Mouse (Mus musculus) cerebellum, adult 2 months (tissue): ENCODE results near the gene Polk. TPM values are rescaled to one million over a fixed set of nuclear protein-coding genes. Genes with fewer than 3 reads are reported as not detected.

ENCODE experiments used
- DNase-seq, 2 experiments: peaks; one replicate each; pipeline ENCODE4 v3.0.0; 2021
- H3K27ac ChIP-seq: fragments of 200-500 bp; 2 replicates; pipeline ENCODE4 v1.5.1; 2012; ENCODE audit warnings: low read length, control low read depth, inconsistent platforms; ENCODE audit not compliant: insufficient read depth
- H3K27me3 ChIP-seq: fragments of 200-500 bp; 2 replicates; pipeline ENCODE4 v1.6.1; 2012; ENCODE audit warnings: inconsistent platforms, mild to moderate bottlenecking, low read length, moderate library complexity; ENCODE audit not compliant: control insufficient read depth, insufficient read depth
- H3K4me1 ChIP-seq: fragments of 200-500 bp; 2 replicates; pipeline ENCODE4 v1.6.1; 2011; ENCODE audit warnings: low read length; ENCODE audit not compliant: control insufficient read depth, insufficient read depth
- H3K4me3 ChIP-seq: fragments of 200-500 bp; replicated peaks from 2 replicates; pipeline ENCODE3; 2011; ENCODE audit warnings: mild to moderate bottlenecking, low read depth, low read length, control low read depth; ENCODE audit not compliant: insufficient read depth
- CTCF ChIP-seq: fragments of 200-500 bp; IDR thresholded peaks from 2 replicates; pipeline ENCODE4 v1.5.1; 2011; ENCODE audit warnings: low read depth, mild to moderate bottlenecking, control low read depth, low read length, moderate library complexity, borderline replicate concordance; ENCODE audit not compliant: insufficient read depth
- POLR2A ChIP-seq: fragments of 200-500 bp; IDR thresholded peaks from 2 replicates; pipeline ENCODE4 v1.6.1; 2011; ENCODE audit warnings: low read length, control low read depth, borderline replicate concordance; ENCODE audit not compliant: insufficient read depth
- WGBS: fragments of 180-500 bp; shearing (Covaris S2); methylation state at CpG from one replicate; pipeline ENCODE4 v1.1.7; 2018; 5-methylcytosine and 5-hydroxymethylcytosine counted together
- polyA plus RNA-seq: library from polyadenylated mRNA; depleted of rRNA; stranded (reverse); fragments of >200 nt; gene quantifications from 2 replicates; pipeline ENCODE4 v1.2.3, GENCODE M21; 2012

Gene Polk
- polyA plus RNA-seq, 1 experiment = 8.0 TPM

DNA sequence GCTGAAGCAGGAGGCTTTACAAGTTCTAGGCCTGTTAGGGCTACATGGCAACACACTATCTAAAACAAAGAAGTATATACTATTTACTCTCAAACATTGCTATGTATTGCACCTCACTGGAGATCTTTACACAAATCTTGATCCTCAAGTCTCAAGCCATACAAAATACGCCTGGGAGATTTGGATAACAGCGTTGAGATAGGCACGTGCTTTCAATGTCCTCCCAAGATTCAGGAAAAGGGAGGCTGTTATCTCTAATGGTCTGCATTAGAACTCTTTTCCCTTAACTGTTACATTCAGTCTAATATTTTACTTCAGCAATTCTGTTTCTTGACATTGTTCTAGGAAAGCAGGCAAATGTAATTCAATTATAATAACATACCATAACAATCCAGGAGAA, 15.4 kb downstream of the Polk start:
- H3K27me3 ChIP-seq = no peaks in the 10 kb centered on the region
- H3K27ac ChIP-seq = no peak overlapping the region
- TF ChIP-seq CTCF (no peak), POLR2A (no peak)
- no peak overlapping the region for H3K4me3 ChIP-seq
- no peak for DNase-seq
- WGBS = 96% methylated on average over 3 of the region's 3 CpGs
- no peaks in the 10 kb centered on the region for H3K4me1 ChIP-seq

GRCm38 (mm10) chr13:96521294-96521693, 21.1 kb downstream of the Polk start:
- TF ChIP-seq POLR2A (no peak), CTCF (no peak)
- Histone ChIP-seq H3K27me3 (no peaks in the 10 kb centered on the region), H3K4me1 (no peaks in the 10 kb centered on the region), H3K27ac (no peak overlapping the region), H3K4me3 (no peak overlapping the region)
- 93% methylated on average over 3 of the region's 3 CpGs for WGBS
- DNase-seq = no peak

DNA sequence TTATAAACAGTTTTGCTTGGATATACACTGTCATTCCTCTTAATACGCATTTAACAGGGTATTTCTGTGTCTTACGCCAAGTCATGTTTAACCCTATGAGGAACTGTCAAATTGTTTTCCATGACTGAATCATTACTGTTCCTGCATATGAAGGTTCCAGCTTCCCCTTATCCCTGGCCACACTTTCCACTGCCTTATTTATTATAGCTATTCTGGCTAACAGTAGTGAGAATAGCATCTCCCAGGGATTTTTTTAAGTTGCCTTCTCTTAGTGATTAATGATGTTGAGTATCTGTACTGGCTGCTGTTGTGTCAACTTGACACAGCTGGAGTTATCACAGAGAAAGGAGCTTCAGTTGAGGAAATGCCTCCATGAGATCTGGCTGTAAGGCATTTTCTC, 25.0 kb downstream of the Polk start:
- no peak for TF ChIP-seq CTCF
- no peak for TF ChIP-seq POLR2A
- no peaks in the 10 kb centered on the region for H3K4me1 ChIP-seq
- H3K27me3 ChIP-seq = no peaks in the 10 kb centered on the region
- no peak overlapping the region for H3K4me3 ChIP-seq
- 89% methylated on average over 2 of the region's 2 CpGs for WGBS
- H3K27ac ChIP-seq = no peak overlapping the region
- no peak for DNase-seq

DNA sequence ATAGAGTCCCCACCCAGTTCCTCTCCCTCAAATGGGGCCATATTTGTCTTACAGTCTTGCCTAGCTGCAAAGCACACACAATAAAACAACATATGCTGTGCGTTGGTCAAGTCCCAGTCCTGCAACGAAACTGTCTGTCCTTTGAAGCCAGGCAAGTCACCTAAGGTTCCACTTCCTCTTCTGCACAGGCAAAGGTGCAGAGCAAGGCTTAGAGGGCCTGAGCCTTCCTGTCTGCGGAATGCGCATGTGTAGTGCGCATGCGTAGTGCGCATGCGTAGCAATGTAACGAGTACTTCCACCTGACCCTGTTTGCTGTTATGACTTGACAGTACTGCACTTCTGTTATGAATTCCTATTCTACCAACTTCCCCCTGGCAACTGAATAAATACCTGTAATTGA, 26.1 kb downstream of the Polk start:
- no peak for DNase-seq
- Histone ChIP-seq H3K27me3 (no peaks in the 10 kb centered on the region), H3K27ac (no peak overlapping the region), H3K4me1 (no peaks in the 10 kb centered on the region), H3K4me3 (no peak overlapping the region)
- 96% methylated on average over 9 of the region's 9 CpGs for WGBS
- TF ChIP-seq POLR2A (no peak), CTCF (no peak)

- Histone ChIP-seq H3K27me3 (no peaks in the 10 kb centered on the region), H3K27ac (no peak overlapping the region), H3K4me1 (no peaks in the 10 kb centered on the region), H3K4me3 (no peak overlapping the region)
- TF ChIP-seq CTCF = no peak
- TF ChIP-seq POLR2A = no peak
- 83% methylated on average over 5 of the region's 5 CpGs for WGBS
- no peak for DNase-seq
Measured at GRCm38 (mm10) chr13:96514154-96514942, 28.0 kb downstream of the Polk start.

DNA sequence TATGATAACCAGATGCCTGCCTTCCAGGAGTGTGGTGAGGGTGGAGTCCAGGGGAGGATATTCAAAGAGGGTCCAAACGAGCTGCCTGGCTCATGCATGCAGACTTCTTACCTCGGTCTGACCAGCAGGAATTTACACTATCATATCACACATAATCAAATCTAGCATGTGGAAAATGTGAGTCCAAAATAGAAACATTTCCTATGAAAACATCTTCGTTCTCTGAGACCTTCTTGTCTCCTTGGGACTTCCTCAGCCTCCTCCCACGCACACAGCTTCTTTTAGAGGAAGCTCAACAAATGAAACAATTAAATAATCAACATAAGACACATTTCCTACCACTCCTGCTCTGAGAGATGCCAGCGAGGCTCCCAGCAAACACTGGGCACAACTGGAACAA, 30.5 kb downstream of the Polk start:
- TF ChIP-seq CTCF (no peak), POLR2A (no peak)
- Histone ChIP-seq H3K27me3 (no peaks in the 10 kb centered on the region), H3K4me3 (no peak overlapping the region), H3K4me1 (no peaks in the 10 kb centered on the region), H3K27ac (no peak overlapping the region)
- WGBS = 71% methylated on average over 5 of the region's 5 CpGs
- DNase-seq = no peak

GRCm38 (mm10) chr13:96511262-96511661, 31.1 kb downstream of the Polk start:
- no peak overlapping the region for H3K4me3 ChIP-seq
- TF ChIP-seq CTCF (no peak), POLR2A (no peak)
- no peak overlapping the region for H3K27ac ChIP-seq
- no peaks in the 10 kb centered on the region for H3K27me3 ChIP-seq
- no peak for DNase-seq
- WGBS = 96% methylated on average over 1 of the region's 1 CpGs
- no peaks in the 10 kb centered on the region for H3K4me1 ChIP-seq

DNA sequence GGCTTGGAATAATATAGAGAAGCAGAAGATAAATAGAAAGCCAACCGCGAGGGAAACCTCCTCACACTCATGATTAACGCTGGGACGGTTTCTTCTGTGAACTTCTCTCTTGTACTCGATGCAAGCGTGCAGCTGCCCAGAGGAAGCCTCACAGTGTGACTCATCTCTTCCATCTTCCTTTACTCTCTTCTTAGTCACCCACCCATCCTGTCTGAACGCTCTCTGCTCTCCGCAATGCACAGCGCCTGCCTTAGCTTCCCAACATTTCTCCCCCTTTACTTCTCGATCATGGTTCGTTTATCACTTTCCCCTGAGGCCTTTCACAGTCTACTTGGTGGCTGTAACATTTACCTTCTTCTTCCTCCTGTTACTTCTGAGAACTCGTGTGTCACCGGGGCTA, 31.7 kb downstream of the Polk start:
- H3K4me3 ChIP-seq = no peak overlapping the region
- TF ChIP-seq CTCF = no peak
- TF ChIP-seq POLR2A = no peak
- no peaks in the 10 kb centered on the region for H3K27me3 ChIP-seq
- H3K27ac ChIP-seq = no peak overlapping the region
- no peak for DNase-seq
- WGBS = 90% methylated on average over 13 of the region's 13 CpGs
- no peaks in the 10 kb centered on the region for H3K4me1 ChIP-seq
